Mouse (Mus musculus): ENCODE measurements at regions not wholly inside any gene's neighbourhood (a gene's known extent, or its start where the extent isn't known, plus 50 kb on each side); places are given as distances from the start of the nearest gene placed in this dataset.
"Not testable (repeated sequence)": the region's sequence is repeated elsewhere in the genome, so short reads cannot be mapped to it uniquely, and the experiment has no call there.

- no peak for DNase-seq (ENCODE audit: low spot score in 2 of 2)
Observed at GRCm38 (mm10) chr1:83835965-83836364, 428.0 kb upstream of the Sphkap start.

DNA sequence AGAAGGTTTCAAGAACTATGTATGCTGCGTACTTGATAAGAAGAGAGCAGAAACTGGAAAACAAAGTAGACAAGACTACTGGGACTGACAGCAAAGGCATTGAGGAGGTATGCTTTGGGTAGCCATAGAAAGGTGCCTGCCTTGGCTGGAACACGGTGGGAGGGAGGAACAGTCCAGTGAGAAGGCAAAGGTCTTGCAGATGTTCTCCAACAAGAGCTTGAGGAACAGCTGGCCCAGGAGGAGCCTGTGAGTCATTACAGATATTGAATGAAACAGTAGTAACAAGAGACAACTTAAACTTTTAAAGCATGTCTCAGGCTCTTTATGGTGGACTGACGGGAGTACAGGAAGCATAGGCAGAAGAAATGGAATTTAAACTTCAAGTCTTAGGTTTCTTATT is 424.9 kb upstream of the Sphkap start:
- no peak for DNase-seq (ENCODE audit: low spot score in 2 of 2)

DNA sequence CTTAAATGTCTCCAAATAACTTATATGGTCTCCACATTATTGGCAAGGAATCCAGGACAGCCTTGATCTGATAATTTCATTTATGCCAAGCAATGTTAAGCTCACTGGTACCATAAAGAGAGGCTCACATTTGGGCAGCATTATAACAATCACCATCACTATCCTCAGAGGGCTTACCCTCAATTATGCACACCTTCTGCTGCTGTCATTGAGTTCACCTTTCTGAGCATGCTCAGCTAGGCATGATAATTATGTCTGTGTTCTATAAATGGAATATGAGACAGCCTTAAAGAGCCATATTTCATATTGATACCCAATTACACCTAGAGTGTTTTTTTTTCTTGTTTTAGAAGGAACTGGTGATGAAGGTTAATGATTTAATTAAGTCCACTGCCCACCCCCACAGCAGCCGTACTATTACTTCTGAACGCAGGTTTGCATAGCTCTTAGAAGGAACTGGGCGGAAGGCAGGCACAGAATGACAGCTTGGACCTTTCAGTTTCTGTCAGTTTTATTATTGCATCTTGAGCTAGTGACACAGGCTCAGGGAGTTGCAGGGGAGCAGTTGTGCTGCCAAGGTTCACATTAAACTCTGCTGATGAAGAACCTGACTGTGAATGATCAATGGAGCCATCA is 424.0 kb upstream of the Sphkap start:
- DNase-seq (ENCODE audit: low spot score in 2 of 2) = no peak

DNA sequence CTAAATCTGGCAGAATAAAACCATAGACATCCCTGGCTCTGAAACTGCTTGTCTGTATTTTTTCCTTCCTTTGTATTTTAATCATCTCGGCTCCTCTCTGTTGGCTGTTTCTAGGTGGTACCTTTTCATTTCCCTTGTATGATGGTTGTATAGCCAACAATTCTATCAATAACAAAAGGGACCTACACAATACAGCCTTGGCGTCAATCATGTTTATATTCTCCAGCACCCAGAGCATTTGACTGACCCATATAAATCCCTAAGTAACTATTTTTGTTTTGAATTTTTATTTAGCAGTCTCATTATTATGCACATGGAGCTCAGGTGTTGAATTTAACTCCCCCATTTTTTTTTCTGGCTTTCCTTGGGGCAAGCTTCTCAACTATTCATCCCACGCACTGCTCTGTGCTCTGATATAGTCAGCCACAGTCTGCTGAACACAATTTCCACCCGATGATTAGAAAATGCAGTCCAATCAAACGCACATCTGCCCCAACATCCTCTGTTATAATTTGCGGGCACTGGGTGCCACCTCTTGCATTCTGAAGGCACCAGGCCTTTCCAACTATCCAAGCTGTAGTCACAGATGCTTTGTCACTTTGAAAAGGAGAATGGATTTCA is 422.1 kb upstream of the Sphkap start:
- no peak for DNase-seq (ENCODE audit: low spot score in 2 of 2)

DNA sequence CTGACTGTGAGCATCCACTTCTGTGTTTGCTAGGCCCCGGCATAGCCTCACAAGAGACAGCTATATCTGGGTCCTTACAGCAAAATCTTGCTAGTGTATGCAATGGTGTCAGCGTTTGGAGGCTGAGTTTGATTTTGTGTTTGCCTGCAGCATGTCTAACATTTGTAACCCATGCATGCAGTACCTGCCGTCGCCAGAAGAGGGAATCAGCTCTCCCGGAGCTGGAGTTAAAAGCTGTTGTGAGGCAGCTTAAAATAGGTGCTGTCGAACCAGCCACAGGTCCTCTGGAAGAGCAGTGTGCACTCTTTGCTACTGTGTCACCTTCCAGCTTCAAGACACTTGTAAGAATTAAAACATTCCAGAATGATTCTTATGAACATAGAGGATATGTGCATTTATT is 403.2 kb upstream of the Sphkap start:
- not testable (repeated sequence) for DNase-seq (ENCODE audit: low spot score in 2 of 2)

- DNase-seq (ENCODE audit: low spot score in 2 of 2) = no peak
Observed at GRCm38 (mm10) chr1:83808432-83808831, 400.4 kb upstream of the Sphkap start.

- DNase-seq (ENCODE audit: low spot score in 2 of 2) = no peak
Observed at GRCm38 (mm10) chr1:83803345-83804041, 395.5 kb upstream of the Sphkap start.

DNA sequence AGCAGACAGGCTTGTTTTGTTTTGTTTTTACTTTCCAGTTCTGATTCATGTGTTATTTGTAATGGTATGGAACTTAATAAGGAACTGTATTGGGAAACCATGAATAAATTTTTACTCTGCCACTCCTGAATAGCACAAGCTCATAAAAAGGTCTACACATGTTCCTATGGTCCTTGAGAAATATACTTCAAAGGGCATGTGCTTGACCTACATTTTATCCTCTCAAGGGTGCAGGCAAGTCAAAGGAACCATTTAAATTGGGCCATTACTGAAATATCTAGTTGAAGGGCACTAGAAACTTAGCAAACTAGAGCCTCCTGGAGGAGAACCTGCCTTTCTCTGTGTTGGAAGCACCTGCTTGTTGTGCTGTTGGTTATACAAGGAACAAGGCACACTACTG is 393.8 kb upstream of the Sphkap start:
- no peak for DNase-seq (ENCODE audit: low spot score in 2 of 2)

DNA sequence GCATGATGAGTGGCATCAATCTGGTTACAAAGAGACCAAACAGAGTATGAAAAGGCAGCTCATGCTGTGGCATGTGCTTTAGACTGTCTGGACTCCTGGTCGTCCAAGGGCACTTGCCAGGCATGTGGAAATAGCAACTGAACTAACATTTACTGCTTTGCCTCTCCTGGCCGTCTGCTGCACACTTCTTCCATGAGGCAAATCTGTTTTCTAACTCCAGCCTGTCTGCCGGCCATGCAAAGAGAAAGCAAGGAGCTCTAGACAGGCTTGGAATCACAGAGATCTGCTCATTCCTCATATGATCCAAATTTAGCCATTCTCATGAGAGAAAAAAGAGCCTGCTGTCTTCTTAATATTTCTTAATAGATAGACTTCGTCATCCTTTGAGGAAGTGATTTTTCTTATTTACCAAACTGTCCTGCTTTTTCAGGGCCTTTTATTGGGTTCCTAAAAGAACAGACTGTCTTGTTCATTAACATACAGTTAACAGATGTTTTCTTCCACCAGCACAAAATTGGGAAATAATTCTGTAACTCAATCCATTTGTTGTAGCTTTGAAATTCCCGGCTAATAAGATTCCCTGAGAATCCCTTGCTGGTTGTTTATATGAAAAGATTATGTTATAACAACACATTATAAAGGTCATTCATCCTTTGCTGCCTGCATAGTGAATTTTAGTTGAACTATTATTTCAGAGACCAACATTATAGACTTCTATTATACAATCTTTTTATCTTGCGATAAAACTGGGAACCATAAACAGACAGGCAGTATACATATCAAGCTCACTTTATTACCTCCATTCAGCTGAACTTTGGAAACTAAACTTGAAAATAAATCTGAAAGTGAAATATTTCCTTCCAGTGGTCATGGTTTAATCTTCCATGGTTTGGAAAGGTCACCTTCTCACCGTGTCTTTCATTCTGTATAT is 389.2 kb upstream of the Sphkap start:
- DNase-seq (ENCODE audit: low spot score in 2 of 2) = no peak

DNA sequence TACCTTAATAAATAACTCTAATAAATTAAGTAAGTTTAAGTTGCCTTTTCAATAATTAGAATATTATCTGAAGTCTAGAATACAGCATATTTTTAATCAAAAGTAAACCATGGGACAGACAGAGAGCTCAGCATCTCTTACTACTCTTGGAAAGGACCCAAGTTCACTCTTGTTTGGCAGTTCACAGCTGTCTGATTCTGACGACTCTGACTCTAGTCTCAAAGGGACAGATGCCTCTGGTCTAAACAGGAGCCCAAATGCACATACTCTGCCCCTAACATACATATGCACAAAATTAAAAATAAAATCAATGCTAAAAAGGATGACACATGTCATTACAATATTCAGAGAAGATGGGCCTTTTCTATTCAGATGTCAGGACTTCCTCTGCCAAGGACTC is 369.2 kb upstream of the Sphkap start:
- no peak for DNase-seq (ENCODE audit: low spot score in 2 of 2)

DNA sequence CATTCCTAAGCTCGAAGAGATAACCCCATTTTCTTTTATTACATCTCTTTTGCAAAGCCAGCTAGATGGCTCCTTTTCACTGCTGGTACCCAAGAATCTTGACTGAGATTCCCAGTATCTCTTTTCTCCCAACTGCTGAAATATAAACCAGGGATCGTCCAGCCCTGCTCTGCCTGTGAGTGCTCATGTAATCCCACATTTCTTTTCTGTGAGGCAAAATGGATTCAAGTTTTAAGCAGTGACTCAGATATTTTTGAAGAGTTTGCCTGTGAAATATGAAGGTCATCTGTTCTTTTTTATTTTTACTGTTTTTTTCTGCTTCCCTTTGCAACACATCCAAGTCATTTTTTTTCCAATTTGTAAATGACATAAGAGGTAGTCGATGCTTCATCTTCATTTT is 363.2 kb upstream of the Sphkap start:
- no peak for DNase-seq (ENCODE audit: low spot score in 2 of 2)

- DNase-seq (ENCODE audit: low spot score in 2 of 2) = no peak
Observed at GRCm38 (mm10) chr1:83761499-83761898, 353.5 kb upstream of the Sphkap start.

DNA sequence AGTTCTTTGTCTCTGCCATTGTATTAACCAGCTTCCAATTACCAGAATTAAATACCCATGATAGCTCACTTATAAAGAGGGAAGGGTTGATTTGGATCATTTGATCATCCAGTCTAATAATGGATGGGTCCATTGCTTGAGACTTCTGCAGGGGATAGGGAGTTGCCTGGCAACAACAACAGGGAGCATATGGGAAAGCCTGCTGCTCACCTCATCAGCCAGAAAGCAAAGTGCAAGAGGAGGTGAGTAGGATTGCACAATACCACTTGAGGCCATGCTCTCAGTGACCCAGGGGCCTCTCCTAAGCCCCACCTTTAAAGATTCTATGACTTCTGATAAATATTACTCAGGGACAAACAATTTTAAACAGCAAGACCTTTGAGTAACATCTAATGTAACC is 348.9 kb upstream of the Sphkap start:
- no peak for DNase-seq (ENCODE audit: low spot score in 2 of 2)

DNA sequence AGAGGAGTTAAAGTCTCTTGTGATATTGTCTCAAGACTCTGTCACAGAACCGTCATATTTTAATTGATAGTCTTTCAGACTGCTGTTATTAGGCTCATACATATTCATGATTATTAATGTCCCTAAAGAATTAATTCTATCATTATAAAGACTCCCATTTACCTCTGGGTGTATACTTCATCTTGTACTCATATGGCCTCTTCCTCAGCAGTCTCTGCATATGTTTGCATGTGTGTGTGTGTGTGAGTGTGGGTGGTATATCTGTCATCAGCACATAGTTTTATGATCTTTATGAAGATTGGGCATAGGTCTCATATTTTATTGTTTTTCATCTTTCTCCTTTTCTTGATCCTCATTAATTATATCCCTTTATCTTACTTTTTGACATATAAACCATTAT is 347.3 kb upstream of the Sphkap start:
- DNase-seq (ENCODE audit: low spot score in 2 of 2) = no peak

DNA sequence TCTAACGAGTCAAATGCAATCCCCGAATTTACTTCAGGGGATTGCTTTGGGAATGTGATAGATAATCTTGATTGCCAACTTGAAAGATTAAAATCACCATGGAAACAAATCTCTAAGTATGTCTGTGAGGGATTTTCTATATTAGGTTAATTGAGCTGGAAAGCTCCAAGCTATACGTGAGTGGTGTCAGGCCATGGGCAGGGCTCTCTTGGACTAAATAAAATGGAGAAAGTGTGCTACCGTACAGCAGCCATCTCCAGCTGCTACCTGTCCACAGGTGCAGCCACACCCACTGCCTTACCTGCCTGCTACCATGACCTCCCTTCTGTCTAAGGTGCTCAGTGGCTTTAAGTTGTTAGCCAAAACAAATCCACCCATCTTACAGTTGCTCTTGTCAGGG is 345.0 kb upstream of the Sphkap start:
- DNase-seq (ENCODE audit: low spot score in 2 of 2) = no peak

GRCm38 (mm10) chr1:83748974-83749373 is 341.0 kb upstream of the Sphkap start:
- DNase-seq (ENCODE audit: low spot score in 2 of 2) = no peak

DNA sequence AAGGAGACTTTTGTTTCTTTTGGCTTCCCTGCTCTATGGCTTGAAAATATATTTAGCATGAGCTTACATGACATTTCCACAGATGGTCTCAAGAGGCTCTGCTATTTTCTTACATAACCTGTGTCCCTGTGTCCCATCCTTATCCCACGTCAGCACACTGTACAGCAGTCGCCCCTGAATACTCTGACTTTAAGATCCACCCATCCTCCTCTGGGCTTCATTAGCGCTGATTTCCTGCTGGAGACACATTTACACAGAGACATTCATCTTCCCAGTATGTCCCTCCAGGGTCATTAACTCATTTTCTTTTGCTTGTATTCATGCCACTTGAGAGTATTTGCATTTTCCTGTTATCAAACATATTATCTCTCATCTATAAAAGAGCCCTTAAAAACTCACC is 340.1 kb upstream of the Sphkap start:
- no peak for DNase-seq (ENCODE audit: low spot score in 2 of 2)

GRCm38 (mm10) chr1:83747412-83747811 is 339.4 kb upstream of the Sphkap start:
- DNase-seq (ENCODE audit: low spot score in 2 of 2) = no peak

DNA sequence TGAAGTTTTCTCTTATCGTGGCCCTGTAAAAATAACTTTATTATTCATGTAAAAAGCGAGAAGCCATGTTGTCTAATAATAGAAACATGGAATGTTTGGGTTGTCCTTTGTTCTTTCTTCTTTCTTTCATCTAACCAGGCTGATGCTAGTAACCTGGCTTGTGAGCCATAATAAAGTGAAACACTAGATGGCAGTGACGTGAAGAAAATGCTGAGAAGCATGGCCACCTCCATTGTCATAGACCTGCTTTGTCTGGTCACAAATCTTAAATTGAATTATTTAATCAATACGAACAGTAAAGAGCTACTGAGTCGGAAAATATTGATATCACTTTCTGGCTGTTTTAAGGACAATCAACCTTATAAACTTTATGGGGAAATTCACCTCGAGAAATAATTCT is 338.0 kb upstream of the Sphkap start:
- no peak for DNase-seq (ENCODE audit: low spot score in 2 of 2)

DNA sequence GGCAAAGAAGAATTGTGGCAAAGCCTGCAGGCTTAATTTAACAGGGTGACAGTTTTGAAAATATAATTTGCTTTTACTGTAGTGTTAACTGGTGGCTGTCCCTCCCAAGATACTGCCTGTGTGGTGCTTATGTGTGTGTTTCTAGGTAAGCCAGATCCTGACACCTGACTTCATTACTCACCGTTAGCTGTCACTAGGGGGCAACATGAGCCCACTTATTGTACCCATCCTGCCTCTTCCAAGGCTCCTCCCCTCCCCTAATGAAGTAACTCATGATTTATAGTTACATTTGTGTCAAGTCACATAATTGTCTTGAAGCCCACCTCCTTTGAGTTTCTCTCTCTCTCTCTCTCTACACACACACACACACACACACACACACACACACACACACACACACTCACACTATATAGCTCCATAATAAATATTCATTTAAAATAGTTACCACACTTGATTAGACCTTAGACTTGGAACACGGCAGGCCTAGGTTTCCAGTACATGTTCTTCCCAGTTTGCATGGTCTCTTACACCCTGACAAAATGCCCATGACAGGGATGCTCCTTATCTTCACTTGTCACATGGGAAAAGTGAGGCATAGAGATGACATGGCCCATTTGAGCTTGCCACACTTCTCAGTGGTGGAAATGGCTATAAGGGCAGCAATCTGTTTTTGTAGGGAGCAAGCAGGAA is 328.6 kb upstream of the Sphkap start:
- DNase-seq (ENCODE audit: low spot score in 2 of 2) = no peak

- no peak for DNase-seq (ENCODE audit: low spot score in 2 of 2)
Observed at GRCm38 (mm10) chr1:83731682-83732081, 323.7 kb upstream of the Sphkap start.

Measured in adrenal gland, postnatal 4 days (tissue).